In the genomic region with DNA sequence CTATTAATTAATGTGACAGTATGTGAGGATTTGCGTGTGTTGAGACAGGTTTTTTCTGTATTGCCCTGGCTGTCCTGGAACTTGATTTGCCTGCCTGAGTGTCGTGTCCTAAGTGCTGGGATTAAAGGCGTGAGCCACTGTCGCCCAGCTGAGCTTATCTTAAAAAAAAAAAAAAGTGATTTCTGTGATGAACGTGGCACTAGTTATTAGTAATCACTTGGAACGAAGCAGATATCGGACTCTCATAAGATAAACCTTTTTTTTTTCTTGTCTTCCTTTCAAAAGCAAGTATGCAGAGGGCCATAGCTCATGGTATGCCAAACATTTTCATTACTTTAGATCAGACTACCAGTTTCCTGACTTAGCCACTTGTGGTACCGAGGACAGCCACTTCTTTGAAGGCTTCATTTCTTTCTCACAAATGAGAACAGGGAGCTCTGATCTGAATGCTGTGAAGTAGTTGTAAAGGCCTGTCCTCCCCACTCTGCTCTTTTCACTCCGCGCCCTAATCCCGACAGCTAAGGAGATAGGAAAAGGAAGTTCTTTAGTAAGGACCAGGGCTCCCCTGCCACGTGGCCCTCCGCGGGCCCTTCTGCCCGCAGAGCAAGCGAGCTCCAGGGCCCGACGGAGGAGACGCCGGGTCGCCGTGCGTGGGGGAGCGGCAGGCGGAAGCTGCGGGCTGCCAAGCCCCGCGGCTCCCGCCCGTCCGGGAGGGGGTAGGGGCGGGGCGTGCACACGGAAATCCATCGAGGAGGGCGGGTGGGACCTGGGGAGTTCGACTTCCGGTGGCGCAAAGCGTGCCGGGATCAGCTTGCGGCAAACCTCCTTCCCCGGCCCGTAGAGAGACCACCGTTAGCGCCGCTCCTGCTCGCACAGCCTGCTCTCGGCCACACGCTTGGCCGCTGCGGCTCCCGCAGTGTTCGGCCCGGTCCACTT, we compare ENCODE assay signal across 7 mouse cellular contexts. TPM values are rescaled to one million over a fixed set of nuclear protein-coding genes. Genes with fewer than 3 reads are reported as not detected.
DNase-seq lines count a peak whose midpoint lies in the region; ATAC-seq lines count a peak whose summit lies in the region.

Gene Dr1, plus strand, starts transcription at position 771 of the 936 bp plus-strand sequence.

- ATAC-seq in inflammation-experienced regulatory T-cells, adult 6 months: peak; percentile 84

- peaks cover 16% of the 10 kb centered on the region for H3K36me3 ChIP-seq in midbrain, embryonic 10.5 days

- peaks cover 26% of the 10 kb centered on the region for H3K4me1 ChIP-seq in midbrain, embryonic 10.5 days

- H3K9me3 ChIP-seq in midbrain, embryonic 10.5 days (replicated peaks): no peaks in the 10 kb centered on the region

- peak; percentile 83 for DNase-seq in adrenal gland, adult 18-20 months (ENCODE audit: low spot score in 2 of 2)
- DNase-seq in embryo, embryonic 10.5 days (ENCODE audit: low spot score): peak; percentile 94
- peak; percentile 91 for DNase-seq in gastrocnemius, postnatal 14 days
- DNase-seq in left cerebral cortex, postnatal 25 days (ENCODE audit: low spot score in 2 of 2): peak; percentile 86 to 88
- DNase-seq in midbrain, embryonic 10.5 days (ENCODE audit: low spot score): peak; percentile 91
- DNase-seq in skeletal muscle tissue, adult 2 months (ENCODE audit: low read depth, low spot score): peak; percentile 90

- intact Hi-C loops in gastrocnemius, postnatal 14 days (cut with DNase I; ENCODE audit: low total_unique reads): no loop called here
- intact Hi-C loops in left cerebral cortex, postnatal 25 days (cut with DNase I): loop anchor here (2.0 to 10.0 kb wide), 4 partner anchors 44 to 364 kb away; partner anchors contain the start of genes Ccdc18, Mtf2, Pigg and Rpl5

- peak within 1 kb of the TSS; percentile 95 for H3K4me3 ChIP-seq in midbrain, embryonic 10.5 days

- no peaks in the 10 kb centered on the region for H3K27me3 ChIP-seq in midbrain, embryonic 10.5 days (ENCODE audit: low read depth, poor library complexity, severe bottlenecking)

- 3% methylated on average over 55 of the region's 55 CpGs for WGBS in midbrain, embryonic 10.5 days

- peak within 1 kb of the TSS; percentile 96 for H3K27ac ChIP-seq in midbrain, embryonic 10.5 days (replicated peaks)

RNA-seq across cellular contexts. Expression of gene Dr1, which starts in this region (rescaled TPM):
- 10 to 100 TPM; 30.1 to 33.7 TPM for total RNA-seq in adrenal gland, adult 18-20 months (2021)
- 10 to 100 TPM; 16.5 to 17.2 TPM for total RNA-seq in gastrocnemius, postnatal 14 days (2021)
- polyA plus RNA-seq in inflammation-experienced regulatory T-cells, adult 6 months (2017; shearing (Covaris generic)): 10 to 100 TPM; 29.5 to 41.9 (median 33.2) TPM
- total RNA-seq in left cerebral cortex, postnatal 25 days (2021): 10 to 100 TPM; 36.4 to 38.9 TPM
- 50.6 and 51.8 TPM in 2 replicates for polyA plus RNA-seq in midbrain, embryonic 10.5 days (2016; fragmentation: Nextera tagmentation; extraction: Ambion mirVana)

Comparison
In these comparisons a context has a peak if more than half of its experiments do, and no peak if none do; other contexts are left out.
1. Peak in every context shown above with its lines: DNase-seq, ATAC-seq, H3K4me3 ChIP-seq and H3K27ac ChIP-seq.